Mouse (Mus musculus): Measurements from ENCODE around the gene Gm20708.
A peak's percentile ranks its signal among the peaks of the same experiment; 100 is the strongest.

The Gm20708 gene

DNA sequence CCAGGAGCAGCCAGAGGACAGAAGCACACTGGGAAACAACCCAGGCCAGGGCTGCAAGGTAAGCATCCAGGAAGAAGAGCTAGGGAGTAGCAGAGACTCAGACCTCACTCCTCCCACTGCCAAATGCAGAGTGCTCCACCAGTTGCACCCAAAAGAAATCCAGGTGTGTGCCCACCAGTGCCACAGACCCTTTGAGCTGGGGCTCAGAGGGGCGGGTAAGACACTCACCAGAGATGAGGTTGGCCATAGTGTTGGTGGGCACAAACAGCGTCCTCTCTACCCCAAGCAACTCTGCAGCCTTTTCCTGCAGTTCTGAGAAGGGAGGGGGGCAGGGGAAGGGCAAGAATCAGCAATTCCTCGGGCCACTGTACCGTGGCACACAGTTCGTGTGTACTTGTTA lies 61.9 kb downstream of the Gm20708 start:
- DNase-seq: no peak

DNA sequence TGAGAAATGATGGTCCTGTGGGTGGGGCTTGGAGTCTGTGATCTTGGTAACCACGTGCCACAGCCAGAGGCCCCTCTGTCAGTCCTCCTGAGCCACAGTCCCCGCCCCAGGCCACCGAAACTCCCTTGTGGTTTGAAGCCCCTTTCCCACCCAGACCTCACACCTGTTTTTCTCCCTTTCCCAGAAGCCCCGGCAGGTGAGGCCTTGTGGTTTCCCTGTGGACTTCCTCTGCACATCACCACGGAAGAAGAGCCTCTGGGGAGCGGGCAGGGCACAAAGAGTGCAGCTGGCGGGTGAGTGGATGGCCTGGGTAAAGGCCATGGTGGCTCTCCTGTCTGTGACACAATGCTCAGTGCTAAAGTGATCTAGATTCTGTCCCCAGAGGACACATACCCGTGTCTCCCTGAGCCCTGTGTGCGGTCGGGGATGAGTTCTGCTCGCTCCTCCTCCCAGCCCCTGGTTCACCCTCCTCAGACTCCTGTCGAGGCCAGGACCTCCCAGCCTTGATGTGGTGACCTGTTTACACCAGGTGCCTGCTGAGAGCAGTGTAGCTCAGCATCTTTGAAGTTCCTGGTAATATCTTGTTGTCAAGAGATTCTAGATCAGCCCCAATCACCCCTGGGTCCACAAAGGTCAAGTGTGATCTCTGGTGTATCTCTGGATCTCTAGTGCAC lies 62.6 kb downstream of the Gm20708 start:
- DNase-seq: peak; percentile 39

DNA sequence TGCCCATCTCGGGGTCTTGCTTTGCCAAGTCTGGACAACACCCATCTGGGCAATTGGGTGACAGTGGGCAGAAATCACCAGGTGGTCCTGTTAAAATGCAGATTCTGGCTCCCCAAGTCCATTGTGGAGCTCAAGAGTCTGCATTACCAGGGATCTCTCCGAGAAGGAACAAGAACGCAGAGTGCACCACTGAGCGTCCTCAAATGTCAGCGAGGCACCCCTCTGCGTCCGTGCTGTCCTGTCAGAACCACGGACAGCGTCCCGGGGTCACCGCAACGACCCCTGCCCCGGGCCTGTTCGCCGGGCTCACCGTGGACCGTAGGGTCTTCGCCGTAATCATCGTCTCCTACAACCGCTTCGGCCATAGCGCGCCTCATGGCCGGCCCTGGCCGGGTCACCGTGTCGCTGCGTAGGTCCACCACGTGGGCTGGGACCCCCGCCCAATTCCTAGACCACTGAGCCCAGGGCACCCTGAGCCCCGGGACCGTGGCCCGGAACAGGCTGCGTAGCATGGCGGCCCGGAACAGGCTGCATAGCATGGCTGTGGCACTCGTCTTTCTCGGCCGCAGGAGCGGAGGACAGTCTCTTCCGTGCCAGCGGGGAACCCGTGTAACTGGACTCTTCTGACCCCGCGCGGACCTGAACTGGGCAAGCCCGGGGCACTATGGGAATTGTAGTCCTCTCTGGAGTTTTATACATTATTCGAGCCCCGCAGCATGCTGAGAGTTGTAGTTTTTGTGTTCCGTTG lies 63.6 kb downstream of the Gm20708 start, which contains the start of gene Tha1:
Gene Tha1 (minus strand): TSS at position 621 of the 748 bp plus-strand sequence.
- peak; percentile 92 for DNase-seq

GRCm38 (mm10) chr11:117874419-117874818 lies 65.0 kb downstream of the Gm20708 start:
- no peak for DNase-seq

DNA sequence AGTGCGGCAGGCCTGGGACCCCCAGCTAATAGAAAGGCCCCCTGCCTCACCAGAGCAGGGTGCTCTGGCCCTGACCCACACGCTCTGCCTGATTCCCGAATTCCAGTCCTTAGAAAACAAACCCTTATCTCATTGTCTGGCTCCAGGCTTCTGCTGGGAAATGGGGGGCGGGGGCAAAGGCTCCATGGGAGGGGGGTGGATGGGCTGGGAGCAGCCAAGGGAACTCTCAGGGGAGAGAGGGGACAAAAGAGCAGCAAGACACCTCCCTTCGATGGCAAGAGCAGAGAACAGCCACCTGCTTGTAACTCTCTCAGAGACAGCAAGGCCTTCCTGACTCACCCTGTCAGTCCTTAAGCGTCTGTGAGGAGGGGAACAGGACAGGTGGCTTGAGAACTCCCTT lies 66.2 kb downstream of the Gm20708 start:
- DNase-seq: no peak

DNA sequence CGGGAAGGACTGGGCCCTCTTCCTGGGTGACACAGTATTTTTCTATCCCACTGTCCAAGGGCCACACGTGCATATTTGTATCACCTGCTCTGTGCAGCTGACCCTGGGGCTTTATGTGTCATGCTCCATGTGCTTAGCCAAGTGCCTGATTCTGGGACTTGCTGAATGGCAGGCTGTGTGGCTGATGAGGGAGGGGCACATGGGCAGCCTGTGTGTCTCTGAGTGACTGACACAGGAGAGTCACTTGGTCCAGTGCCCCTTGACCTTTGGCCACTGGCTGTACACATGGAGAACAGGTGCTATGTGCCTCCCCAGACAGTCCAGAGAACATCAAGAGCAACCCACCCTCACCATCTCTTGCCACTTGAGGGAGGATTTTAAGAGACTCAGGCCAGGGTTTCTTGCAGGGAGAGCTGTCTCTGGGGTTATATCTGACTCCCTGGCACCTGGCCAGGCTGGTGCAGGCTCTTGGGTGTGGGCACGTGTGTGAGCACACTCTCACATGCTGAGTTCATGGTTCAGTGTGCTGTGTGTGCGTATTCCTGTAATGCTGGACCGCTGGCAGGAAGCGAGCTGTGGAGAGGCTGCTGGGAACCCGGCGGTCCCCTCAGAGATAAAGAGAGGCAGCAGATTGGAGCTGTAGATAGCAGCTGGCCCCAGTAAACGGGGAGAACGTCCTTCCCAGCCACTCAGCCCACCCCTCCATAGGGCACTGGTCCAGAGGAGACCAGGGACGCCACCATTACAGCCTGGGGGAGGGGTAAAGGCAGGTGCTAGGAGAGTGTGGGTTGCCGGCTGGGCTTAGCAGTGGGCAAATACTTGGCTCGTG lies 68.7 kb downstream of the Gm20708 start:
- peak; percentile 67 for DNase-seq

DNA sequence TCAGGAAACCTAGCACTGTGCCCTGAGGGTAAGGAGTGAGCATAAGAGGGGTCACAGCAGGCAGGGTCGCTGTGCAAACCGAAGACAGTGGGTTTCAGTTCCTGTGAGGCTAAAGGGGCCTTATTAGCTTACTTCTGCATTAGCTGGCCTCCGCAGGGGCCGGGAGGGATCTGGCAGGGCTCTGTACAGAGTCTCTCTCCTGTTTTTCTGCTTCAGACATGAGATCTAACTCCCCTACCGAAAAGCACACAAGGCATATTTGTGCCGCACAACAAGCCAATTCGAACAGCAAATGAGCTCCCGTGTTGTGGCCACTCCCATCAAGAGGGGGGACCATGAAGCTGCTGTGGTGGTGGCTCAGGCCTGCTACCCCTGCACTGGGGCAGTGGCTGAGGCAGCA lies 69.4 kb downstream of the Gm20708 start:
- no peak for DNase-seq

GRCm38 (mm10) chr11:117879676-117880075 lies 70.2 kb downstream of the Gm20708 start:
- DNase-seq: no peak

- DNase-seq: no peak
Observed at GRCm38 (mm10) chr11:117880336-117880976, 71.0 kb downstream of the Gm20708 start.

DNA sequence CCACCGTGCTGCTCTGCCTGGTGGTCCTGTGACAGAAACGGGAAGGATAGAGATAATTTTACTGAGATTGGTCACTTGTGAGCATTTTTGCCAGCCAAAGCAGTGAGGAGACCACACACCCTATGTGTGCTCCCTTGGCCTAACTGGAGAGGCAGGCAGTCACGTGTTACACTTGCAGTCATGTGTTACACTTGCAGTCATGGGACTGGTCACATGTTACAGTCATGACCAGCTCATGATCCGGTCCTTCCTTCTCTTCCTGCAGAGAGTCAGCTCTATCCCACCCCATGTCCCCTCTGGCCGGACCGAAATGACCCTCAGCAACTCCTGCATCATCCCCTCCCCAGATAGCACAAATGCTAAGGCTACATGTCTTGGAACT lies 71.5 kb downstream of the Gm20708 start:
- peak; percentile 27 for DNase-seq

DNA sequence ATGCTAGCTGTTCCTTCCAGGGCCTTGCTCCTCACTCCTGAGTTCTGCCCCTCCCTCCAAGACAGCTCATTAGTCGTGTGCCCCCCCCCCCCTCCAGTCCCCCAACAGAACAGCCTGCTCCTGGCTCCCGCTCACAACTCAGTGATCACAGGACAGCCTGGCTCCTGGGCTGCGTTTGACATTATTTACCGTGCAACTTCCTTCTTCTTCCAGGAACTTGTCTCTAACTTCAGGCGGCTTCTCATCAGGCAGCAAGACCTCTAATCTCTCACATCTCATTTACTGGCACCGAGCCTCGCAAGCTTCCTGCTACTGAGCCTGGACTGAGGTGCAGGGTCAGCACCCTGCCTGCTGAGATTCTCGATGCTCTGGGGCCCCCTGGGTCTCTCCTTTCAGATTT lies 72.3 kb downstream of the Gm20708 start:
- peak; percentile 93 for DNase-seq

DNA sequence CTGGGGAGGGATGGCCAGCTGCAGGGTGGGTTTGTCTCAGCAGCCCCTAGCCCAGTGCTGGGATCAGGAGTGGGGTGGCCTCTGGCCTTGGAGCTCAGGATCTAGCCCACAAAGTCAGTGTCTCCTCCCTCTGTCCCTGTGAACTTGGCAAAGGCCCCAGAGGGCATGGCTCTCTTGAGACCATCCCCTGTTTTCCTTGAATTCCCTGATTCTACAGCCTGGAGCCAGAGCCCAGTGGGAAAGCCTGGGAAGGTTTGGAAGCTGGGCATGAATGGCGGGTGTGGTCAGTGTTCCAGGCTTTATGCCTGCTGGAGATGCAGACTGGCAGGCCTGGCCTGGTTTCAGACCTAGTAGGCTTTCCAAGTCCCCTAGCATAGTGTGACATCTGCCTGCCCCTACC lies 72.7 kb downstream of the Gm20708 start:
- peak; percentile 75 for DNase-seq

DNA sequence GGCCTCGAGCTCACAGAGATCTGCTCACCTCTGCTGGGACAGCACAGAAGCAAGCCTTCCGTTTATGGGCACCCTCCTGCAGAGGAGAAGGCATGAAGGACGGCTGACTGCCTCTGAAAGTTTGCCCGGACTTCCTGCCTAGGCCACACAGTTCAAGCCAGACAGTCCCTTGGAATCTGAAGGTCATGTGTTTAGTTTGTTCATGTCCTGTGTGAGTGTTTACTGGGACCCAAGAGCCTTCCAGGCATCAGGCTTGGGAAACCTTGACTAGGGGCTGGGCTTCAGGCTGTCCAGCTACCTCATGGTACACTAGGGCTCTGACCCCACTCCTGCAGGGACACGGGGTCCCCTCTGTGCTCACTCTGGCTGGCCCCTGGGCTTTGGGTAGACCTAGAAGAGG lies 76.5 kb downstream of the Gm20708 start:
- peak; percentile 55 for DNase-seq

- DNase-seq: no peak
Observed at GRCm38 (mm10) chr11:117888168-117888852, 78.8 kb downstream of the Gm20708 start.

DNA sequence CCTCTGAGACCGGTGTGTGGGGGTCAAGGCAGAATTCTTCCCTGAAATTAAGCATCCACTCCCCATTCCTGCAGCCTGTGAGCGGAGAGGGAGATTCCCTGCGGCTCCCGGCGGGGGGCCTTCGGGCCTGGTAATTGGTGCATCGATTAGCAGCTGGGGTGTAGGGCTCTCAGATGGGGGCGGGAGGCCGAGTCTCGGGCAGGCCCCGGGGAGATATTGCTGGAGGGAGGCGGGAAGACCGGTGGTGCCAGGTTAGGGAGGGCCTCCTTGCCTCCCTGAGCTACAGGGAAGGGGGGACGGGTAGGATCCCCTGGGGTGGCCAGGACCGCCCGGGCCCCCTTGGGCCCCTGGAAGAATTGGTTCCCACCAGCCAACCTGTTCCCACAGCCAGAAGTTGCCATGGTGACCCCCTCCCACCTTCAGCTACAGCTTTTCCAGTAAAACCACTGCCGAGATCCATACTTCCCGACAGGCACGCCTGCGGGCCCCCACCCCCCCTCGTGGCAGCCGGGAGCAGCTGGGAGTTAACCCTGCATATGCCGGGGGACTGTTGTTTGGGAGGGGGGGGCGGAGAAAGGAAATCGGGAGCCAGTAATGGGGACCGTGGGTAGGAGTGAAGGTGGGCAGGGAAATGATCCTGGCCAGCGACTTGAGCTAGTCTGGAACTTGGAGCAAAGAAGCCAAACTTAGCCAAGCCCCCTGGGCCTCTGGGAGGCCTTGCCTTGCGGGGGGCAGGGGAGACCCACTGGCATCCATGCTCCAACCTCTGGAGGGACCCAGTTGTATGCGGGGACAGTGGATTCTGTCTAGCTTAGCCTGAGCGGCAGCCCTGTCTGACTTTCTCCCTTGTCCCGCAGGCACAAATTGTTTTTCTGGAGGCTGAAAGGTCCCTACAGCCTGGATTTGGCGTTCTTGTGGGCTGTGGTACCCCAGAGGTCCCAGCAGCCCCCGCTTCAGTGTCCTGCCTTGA lies 79.7 kb downstream of the Gm20708 start:
- DNase-seq: no peak
